Mouse (Mus musculus) bone marrow macrophage, adult 2 months (primary cell): ENCODE data around the gene Chic2.

Source experiments
- CTCF ChIP-seq: IDR thresholded peaks from 2 replicates; pipeline ENCODE4 v1.5.1; 2012; ENCODE audit warnings: low read depth, mild to moderate bottlenecking, low read length, moderate library complexity
- POLR2A ChIP-seq: IDR thresholded peaks from 2 replicates; pipeline ENCODE4 v1.6.1; 2012; ENCODE audit warnings: mild to moderate bottlenecking, low read depth, low read length, borderline replicate concordance

- TF ChIP-seq CTCF (no peak), POLR2A (no peak)
Measured at GRCm38 (mm10) chr5:74955565-74955964, 89.0 kb downstream of the Chic2 start.
